Mouse (Mus musculus): ENCODE data around the gene Lmtk2.

The Lmtk2 gene

GRCm38 (mm10) chr5:144109201-144109600 is 9.0 kb downstream of the Lmtk2 start:
- DNase-seq (ENCODE audit: low spot score in 2 of 2), result no peak

GRCm38 (mm10) chr5:144112574-144113438 is 12.6 kb downstream of the Lmtk2 start:
- DNase-seq (ENCODE audit: low spot score in 2 of 2), result no peak

- DNase-seq (ENCODE audit: low spot score in 2 of 2), result no peak
Measured at GRCm38 (mm10) chr5:144114068-144114467, 13.8 kb downstream of the Lmtk2 start.

GRCm38 (mm10) chr5:144114970-144115627 is 14.9 kb downstream of the Lmtk2 start:
- DNase-seq (ENCODE audit: low spot score in 2 of 2), result peak in 1 of 2 experiments; percentile 12

- DNase-seq (ENCODE audit: low spot score in 2 of 2), result no peak
Measured at GRCm38 (mm10) chr5:144115628-144115977, 15.4 kb downstream of the Lmtk2 start.

GRCm38 (mm10) chr5:144118271-144118670 is 18.0 kb downstream of the Lmtk2 start:
- DNase-seq (ENCODE audit: low spot score in 2 of 2), result no peak

- DNase-seq (ENCODE audit: low spot score in 2 of 2), result no peak
Measured at GRCm38 (mm10) chr5:144119286-144119685, 19.1 kb downstream of the Lmtk2 start.

GRCm38 (mm10) chr5:144121489-144121888 is 21.3 kb downstream of the Lmtk2 start:
- no peak for DNase-seq (ENCODE audit: low spot score in 2 of 2)

GRCm38 (mm10) chr5:144125979-144126755 is 25.9 kb downstream of the Lmtk2 start:
- peak in 1 of 2 experiments; percentile 49 for DNase-seq (ENCODE audit: low spot score in 2 of 2)

GRCm38 (mm10) chr5:144143531-144143930 is 43.3 kb downstream of the Lmtk2 start:
- DNase-seq (ENCODE audit: low spot score in 2 of 2), result no peak

GRCm38 (mm10) chr5:144146898-144147297 is 46.7 kb downstream of the Lmtk2 start:
- no peak for DNase-seq (ENCODE audit: low spot score in 2 of 2)

- DNase-seq (ENCODE audit: low spot score in 2 of 2), result no peak
Measured at GRCm38 (mm10) chr5:144149530-144149929, 49.3 kb downstream of the Lmtk2 start.

GRCm38 (mm10) chr5:144151270-144151669 is 51.0 kb downstream of the Lmtk2 start:
- DNase-seq (ENCODE audit: low spot score in 2 of 2), result no peak

GRCm38 (mm10) chr5:144154528-144154927 is 54.3 kb downstream of the Lmtk2 start:
- DNase-seq (ENCODE audit: low spot score in 2 of 2), result peak; percentile 13 to 69

GRCm38 (mm10) chr5:144158604-144159003 is 58.4 kb downstream of the Lmtk2 start:
- DNase-seq (ENCODE audit: low spot score in 2 of 2), result peak; percentile 78 to 81

- DNase-seq (ENCODE audit: low spot score in 2 of 2), result no peak
Measured at GRCm38 (mm10) chr5:144159137-144159536, 58.9 kb downstream of the Lmtk2 start.

GRCm38 (mm10) chr5:144162080-144162812 is 62.0 kb downstream of the Lmtk2 start:
- no peak for DNase-seq (ENCODE audit: low spot score in 2 of 2)

GRCm38 (mm10) chr5:144162813-144163517 is 62.7 kb downstream of the Lmtk2 start:
- DNase-seq (ENCODE audit: low spot score in 2 of 2), result no peak

GRCm38 (mm10) chr5:144165756-144166155 is 65.5 kb downstream of the Lmtk2 start:
- DNase-seq (ENCODE audit: low spot score in 2 of 2), result no peak

- DNase-seq (ENCODE audit: low spot score in 2 of 2), result no peak
Measured at GRCm38 (mm10) chr5:144169275-144169975, 69.2 kb downstream of the Lmtk2 start.

Measured in heart, adult 9 months (tissue).